Mouse (Mus musculus) MEL (cell line): ENCODE data around the gene Mtor.

Experiments
- CHD2 ChIP-seq: IDR thresholded peaks from 2 replicates; pipeline ENCODE4 v1.6.1; 2011; ENCODE audit warnings: low read length, improper control_type of control experiment
- CTCF ChIP-seq, 3 experiments: IDR thresholded peaks in 2 of 3; conservative IDR thresholded peaks in 1 of 3; 2 replicates each; pipeline ENCODE4 v1.5.1; 2011 to 2012; ENCODE audit warnings: low read length in 3 of 3, low read depth in 2 of 3, mild to moderate bottlenecking in 2 of 3, improper control_type of control experiment in 1 of 3, inconsistent platforms in 1 of 3, mixed read lengths in 1 of 3, moderate library complexity in 1 of 3; ENCODE audit not compliant: control insufficient read depth in 1 of 3, insufficient read depth in 1 of 3, poor library complexity in 1 of 3, severe bottlenecking in 1 of 3
- EP300 ChIP-seq, 2 experiments: IDR thresholded peaks; 2 replicates each; pipeline ENCODE4 v1.6.1; 2011; ENCODE audit warnings: improper control_type of control experiment in 2 of 2, low read length in 2 of 2, low read depth in 1 of 2, mild to moderate bottlenecking in 1 of 2
- ETS1 ChIP-seq: IDR thresholded peaks from 2 replicates; pipeline ENCODE4 v1.6.1; 2012; ENCODE audit warnings: low read depth, mild to moderate bottlenecking, inconsistent platforms, low read length, improper control_type of control experiment, moderate library complexity
- GATA1 ChIP-seq: IDR thresholded peaks from 2 replicates; pipeline ENCODE4 v1.6.1; 2011; ENCODE audit warnings: low read depth, low read length, improper control_type of control experiment
- MAFK ChIP-seq: IDR thresholded peaks from 2 replicates; pipeline ENCODE4 v1.6.1; 2011; ENCODE audit warnings: low read depth, mild to moderate bottlenecking, low read length, improper control_type of control experiment, borderline replicate concordance
- MEF2A ChIP-seq: IDR thresholded peaks from 2 replicates; pipeline ENCODE4 v1.6.1; 2014; ENCODE audit warnings: low read depth, mild to moderate bottlenecking, inconsistent platforms, low read length, improper control_type of control experiment; ENCODE audit not compliant: poor library complexity, insufficient replicate concordance, severe bottlenecking; ENCODE audit errors: extremely low read depth
- MXI1 ChIP-seq: IDR thresholded peaks from 2 replicates; pipeline ENCODE4 v1.6.1; 2011; ENCODE audit warnings: mild to moderate bottlenecking, low read depth, low read length, improper control_type of control experiment
- NELFE ChIP-seq: IDR thresholded peaks from 2 replicates; pipeline ENCODE4 v1.6.1; 2011; ENCODE audit warnings: low read depth, low read length, improper control_type of control experiment
- POLR2A ChIP-seq, 2 experiments: IDR thresholded peaks; 2 replicates each; pipeline ENCODE4 v1.6.1; 2011 to 2012; ENCODE audit warnings: low read length in 2 of 2, mild to moderate bottlenecking in 2 of 2, control low read depth in 1 of 2, improper control_type of control experiment in 1 of 2, low read depth in 1 of 2, moderate library complexity in 1 of 2; ENCODE audit not compliant: control insufficient read depth in 1 of 2, insufficient read depth in 1 of 2, poor library complexity in 1 of 2
- SMC3 ChIP-seq: IDR thresholded peaks from 2 replicates; pipeline ENCODE4 v1.6.1; 2011; ENCODE audit warnings: low read depth, low read length, improper control_type of control experiment
- USF2 ChIP-seq, 2 experiments: IDR thresholded peaks; 2 replicates each; pipeline ENCODE4 v1.6.1; 2011 to 2012; ENCODE audit warnings: improper control_type of control experiment in 2 of 2, low read length in 2 of 2, borderline replicate concordance in 1 of 2, inconsistent platforms in 1 of 2, low read depth in 1 of 2, mild to moderate bottlenecking in 1 of 2; ENCODE audit not compliant: insufficient read depth in 1 of 2

GRCm38 (mm10) chr4:148581422-148581821 lies 133.0 kb downstream of the Mtor start:
- no peak for TF ChIP-seq MAFK
- no peak for TF ChIP-seq SMC3
- no peak for TF ChIP-seq EP300 (IDR thresholded peaks at IDR 0.05; ENCODE audit: low read depth in 1 of 2, low read length in 2 of 2)
- no peak for TF ChIP-seq CTCF (IDR thresholded peaks at IDR 0.05 in 2 of 3, conservative IDR thresholded peaks at IDR 0.05 in 1 of 3; ENCODE audit: control insufficient read depth in 1 of 3, insufficient read depth in 1 of 3, low read depth in 2 of 3, low read length in 3 of 3, poor library complexity in 1 of 3, severe bottlenecking in 1 of 3)
- no peak for TF ChIP-seq MEF2A
- no peak for TF ChIP-seq POLR2A (IDR thresholded peaks at IDR 0.05; ENCODE audit: control insufficient read depth in 1 of 2, insufficient read depth in 1 of 2, low read depth in 1 of 2, low read length in 2 of 2, poor library complexity in 1 of 2)
- TF ChIP-seq NELFE = no peak
- no peak for TF ChIP-seq MXI1
- TF ChIP-seq GATA1 = no peak
- no peak for TF ChIP-seq ETS1
- no peak for TF ChIP-seq USF2 (IDR thresholded peaks at IDR 0.05; ENCODE audit: borderline replicate concordance in 1 of 2, insufficient read depth in 1 of 2, low read depth in 1 of 2, low read length in 2 of 2)
- TF ChIP-seq CHD2 = no peak
